Mouse (Mus musculus): ENCODE measurements around the gene Cfap36.

The Cfap36 gene

DNA sequence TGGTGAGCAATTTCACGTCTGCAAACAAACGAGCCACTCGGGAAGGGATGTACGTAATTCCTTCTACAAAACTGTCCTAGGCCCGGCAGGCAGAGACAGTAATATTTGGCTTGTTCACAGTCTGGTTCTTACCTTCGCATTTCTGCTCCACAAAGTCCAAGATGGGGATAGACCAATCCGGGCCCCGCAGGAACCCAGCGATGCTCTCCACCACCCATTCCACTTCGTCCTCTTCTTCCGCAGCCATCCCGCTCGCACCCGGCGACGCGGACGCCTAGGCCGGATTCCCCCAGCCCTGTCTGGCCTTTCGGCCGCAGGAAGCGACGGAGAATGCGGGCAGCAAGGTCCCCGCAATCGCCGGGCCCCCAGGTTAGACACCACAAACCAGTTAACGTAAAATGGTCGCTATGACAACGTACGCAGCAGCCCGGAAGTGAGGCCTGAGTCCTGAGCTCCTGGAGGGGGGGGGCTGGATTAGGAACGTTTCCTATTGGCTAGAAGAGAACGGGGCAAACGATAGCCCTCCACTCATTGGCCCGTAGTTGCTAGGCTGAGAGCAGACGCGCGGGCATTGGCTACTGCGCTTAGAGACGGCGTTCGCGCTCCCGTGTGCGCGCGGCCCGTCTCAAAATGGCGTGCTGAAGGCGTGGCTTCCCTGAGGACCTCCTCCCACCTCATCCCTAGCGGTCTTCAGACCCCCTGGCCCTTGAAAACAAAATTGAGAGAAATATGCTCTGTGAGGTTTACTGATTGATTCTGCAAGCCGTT is at the start of gene Cfap36:
TSS of gene Cfap36 (minus strand) at position 527 of the 768 bp plus-strand sequence.
- DNase-seq (ENCODE audit: low read depth, low spot score): peak; percentile 96

DNA sequence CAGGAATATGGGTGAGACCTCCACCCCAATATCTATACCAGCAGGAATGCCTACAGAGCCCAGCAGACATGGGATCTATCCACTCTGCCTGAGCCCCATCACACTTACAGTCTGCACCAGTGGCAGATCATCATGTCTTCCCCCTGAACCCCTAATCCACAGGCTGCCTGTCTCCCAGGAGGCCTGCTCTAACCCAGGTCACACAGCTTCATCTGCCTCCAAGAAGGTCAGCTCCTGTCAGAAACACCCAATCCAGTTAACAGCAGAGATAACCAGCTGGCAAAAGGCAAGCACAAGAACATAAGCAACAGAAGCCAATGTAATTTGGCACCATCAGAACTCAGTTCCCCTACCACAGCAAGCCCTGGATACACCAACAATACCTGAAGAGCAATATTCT is 40.1 kb upstream of the Cfap36 start:
- DNase-seq (ENCODE audit: low read depth, low spot score): no peak

DNA sequence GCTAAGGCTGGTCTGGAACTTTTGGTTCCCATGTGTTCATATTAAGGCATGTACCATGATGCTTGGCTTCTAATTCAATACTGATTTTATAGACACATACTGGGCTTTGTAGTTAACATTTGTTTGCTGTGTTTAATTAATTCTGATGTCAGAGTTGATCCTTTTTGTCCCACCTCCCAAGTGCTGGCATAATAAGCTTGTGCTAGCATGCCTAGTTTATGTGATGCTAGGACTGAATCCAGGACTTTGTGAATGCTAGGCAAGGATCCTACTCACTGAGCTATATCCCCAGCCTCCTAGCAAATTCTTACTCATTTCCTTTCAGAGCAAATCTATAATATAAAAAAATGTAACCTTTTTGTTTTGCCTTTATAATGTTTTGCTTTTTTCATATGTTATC is 38.8 kb upstream of the Cfap36 start:
- DNase-seq (ENCODE audit: low read depth, low spot score): no peak

DNA sequence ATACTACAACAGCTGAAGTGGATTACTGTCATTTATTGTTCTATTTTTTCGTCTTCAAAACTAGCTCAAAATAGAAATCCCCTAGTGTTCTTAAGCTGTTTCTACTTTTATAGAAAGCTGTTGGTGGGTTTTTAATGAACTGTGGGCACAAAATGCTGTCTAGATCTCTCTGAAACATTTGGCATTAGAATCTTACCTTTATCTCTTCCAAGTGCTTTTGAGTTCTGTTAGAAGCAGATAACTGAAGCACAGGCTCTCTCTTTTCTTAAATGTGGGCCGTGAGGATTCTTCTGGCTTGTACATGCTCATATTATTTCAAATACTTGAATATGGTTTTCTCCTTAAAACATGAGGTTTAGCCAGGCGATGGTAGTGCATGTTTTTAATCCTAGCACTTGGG is 27.5 kb upstream of the Cfap36 start:
- DNase-seq (ENCODE audit: low read depth, low spot score): no peak

DNA sequence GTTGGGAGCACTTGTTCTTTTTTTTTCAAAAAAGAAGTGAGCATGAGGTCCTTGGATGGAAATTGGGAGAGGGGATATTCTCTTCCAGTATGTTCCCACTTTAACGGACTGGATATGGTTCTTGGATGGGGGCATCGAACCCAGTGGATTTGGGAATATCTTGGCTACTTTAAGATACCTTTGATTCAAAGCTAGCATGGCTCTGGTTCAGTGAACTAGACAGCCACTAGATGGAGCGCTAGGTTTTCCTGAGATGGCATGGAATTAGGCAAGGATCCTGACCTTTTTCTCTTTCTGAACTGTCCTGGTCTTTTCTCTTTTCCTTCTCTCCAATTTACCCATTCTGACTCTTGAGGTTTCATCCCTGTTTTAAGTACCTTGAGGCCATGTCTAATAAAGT is 20.6 kb upstream of the Cfap36 start:
- peak; percentile 20 for DNase-seq (ENCODE audit: low read depth, low spot score)

DNA sequence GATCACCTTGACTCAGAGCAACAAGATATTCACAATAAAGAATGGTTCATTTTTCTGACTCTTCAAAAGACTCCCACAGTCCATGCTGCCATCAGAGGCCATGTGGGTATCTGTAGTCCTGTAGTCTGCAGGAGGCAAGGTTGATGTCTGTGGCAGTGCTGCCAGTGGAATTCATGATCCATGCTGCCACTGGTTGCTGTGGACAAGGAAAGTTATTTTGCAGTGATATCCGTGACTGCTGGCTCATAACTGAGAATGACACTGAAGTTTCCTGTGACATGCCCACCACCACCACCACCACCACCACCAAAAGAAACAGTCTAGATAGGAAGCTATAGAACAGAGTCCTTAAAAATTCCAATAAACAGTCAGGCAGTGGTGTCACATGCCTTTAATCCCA is 7.4 kb upstream of the Cfap36 start:
- no peak for DNase-seq (ENCODE audit: low read depth, low spot score)

DNA sequence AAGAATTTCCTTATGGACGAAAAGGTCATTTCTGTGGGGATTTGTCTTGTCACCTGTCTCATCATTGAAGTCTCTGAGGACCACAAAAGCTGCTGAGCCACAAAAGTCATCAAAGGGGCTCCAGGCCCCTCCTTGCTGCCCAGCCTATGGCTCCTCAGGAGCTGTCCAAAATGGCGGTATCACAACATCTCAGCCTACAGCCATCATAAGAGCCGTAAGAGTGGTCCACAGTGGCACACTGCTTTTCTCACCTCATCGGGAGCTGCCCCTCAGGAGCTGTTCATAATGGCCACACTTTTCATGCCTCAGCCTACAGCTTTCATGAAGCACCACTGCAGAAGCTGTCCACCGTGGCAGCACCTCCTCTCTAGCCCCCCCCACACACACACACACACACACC is 1.2 kb upstream of the Cfap36 start:
- no peak for DNase-seq (ENCODE audit: low read depth, low spot score)

DNA sequence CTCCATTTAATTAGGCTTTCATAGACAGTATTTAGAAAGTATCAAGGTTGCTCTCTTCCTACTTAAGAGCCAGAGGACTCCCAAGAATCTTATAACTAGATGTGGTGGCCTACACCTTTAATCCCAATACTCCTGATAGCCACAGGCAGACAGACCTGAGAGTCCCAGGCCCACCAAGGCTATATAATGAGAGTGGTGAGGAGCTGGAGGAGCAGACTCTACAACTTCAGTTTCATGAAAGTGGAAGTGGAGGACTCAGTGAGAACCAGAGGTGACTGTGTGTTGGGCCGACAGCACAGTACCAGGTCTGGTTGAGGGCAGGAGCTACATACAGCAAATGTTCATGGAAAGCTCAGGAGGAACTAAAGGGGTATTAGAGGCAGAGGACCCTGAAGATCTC is 516 bp upstream of the Cfap36 start:
- peak; percentile 15 for DNase-seq (ENCODE audit: low read depth, low spot score)

DNA sequence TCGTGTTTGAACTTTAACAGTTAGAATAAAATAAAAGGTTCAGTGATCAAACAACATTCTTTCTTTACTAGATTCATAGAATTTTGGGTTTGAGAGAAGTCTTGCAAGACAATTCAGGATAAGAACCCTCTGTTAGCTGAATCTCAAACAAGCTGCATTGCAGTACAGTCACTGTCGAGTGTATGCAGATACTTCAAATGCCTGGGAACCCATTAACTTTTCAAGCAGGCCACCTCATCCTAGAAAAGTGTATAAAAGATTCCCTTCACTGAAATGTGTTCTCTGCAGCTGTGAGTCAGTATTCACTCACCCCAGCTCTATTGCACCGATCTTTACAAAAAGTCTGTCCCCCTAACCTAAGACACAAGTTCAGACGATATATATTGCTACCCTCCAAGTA is 1.2 kb downstream of the Cfap36 start:
- DNase-seq (ENCODE audit: low read depth, low spot score): no peak

DNA sequence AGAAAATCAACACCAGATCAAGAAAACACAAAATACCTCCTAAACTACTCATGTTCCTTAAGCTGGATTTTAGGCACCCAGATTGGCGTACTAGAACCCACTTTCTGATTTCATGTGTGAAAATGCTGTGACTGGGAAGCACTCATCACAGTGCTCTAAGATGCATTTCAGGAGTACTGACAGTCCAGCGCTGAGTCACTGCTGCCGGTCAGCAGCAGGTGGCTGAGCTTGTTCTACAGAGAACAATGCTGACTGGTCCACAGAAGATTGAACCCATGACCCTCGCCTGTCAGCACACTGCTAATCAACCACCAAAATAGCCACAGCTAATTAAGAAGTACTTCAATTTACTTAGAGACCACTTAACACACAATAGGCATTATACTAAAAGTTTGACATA is 5.2 kb downstream of the Cfap36 start:
- no peak for DNase-seq (ENCODE audit: low read depth, low spot score)

DNA sequence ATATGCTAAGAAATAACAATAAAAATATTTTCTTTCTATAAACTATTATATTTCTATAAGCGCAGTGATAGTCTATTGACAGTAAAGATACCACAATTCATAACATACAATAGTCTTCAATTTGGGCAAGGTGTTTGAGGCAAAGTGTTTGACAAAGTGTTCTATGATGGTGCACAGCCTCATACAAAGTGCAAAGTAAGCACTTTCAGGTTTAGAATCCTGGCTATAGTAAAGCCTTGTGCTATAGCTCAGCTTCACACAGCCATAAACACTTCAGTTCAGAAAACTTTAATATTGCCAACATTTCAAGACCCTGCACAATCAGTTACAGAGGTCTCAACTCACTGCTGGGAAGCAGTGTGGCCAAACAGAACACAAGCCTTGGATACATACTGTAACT is 7.9 kb downstream of the Cfap36 start:
- no peak for DNase-seq (ENCODE audit: low read depth, low spot score)

DNA sequence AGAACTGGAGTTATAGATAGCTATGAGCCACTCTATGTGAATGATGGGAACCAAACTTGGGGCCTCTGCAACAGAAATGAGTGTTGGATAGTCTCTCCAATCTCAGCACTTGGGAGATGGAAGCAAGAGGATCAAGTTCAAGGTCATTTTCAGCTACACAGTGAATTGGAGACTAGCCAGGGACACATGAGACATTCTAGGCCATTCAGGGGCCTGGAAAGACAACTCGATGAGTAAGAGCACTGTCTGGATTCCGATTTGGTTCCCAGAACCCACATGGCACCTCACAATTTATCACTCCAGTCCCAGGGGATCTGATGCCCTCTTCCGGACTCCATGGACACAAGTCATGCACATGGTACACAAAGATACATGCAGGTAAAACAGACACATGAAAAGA is 8.7 kb downstream of the Cfap36 start:
- DNase-seq (ENCODE audit: low read depth, low spot score): no peak

DNA sequence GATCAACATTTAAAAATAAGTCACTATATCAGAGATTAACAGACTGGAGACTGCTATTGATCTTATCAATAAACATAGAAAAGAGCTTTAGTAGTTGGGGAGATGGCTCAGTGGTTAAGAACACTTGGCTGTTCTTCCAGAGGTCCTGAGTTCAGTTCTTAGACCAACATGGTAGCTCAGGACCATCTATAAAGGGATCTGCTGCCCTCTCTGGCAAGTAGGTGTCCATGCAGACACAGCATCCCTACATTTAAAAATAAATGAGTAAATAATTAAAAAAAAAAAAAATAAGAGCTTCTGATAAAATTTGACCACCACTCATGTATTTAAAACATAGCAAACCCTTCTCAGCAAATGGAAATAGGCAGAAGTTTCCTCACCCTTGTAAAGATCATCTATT is 9.2 kb downstream of the Cfap36 start:
- no peak for DNase-seq (ENCODE audit: low read depth, low spot score)

DNA sequence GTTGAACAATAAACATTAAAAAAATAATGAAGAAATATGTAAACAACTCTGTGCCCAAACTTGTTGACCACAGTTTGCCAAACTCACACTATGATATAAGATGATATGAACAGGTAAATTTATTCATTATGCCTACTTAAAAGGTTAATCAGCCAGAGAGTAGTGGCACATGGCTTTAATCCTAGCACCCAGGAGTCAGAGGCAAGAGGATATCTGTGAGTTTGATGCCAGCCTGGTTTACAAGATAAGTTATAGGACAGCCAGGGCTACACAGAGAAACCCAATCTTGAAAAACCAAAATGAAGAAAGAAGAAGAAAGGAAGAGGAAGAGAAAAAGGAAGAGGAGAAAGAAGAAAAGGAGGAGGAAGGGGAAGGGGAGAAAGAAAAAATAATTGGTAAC is 9.8 kb downstream of the Cfap36 start:
- no peak for DNase-seq (ENCODE audit: low read depth, low spot score)

DNA sequence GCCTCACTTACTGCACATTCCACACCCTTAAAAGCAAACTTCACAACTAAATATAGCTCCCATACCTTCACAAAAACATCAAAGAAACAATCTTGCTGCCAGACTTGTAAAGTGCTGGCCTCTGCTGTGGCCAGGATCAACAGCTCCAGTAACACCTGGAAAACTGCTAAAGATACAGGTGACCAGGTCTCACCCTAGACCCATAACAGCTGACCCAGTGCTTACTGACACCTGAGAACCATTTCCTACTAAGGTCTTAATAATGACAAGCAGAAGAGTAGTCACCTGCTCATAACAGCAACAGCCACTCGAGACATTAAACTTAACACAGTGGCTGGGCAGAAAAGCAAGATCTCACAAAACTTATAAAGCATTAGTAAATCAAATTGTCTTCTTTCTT is 13.6 kb downstream of the Cfap36 start:
- no peak for DNase-seq (ENCODE audit: low read depth, low spot score)

DNA sequence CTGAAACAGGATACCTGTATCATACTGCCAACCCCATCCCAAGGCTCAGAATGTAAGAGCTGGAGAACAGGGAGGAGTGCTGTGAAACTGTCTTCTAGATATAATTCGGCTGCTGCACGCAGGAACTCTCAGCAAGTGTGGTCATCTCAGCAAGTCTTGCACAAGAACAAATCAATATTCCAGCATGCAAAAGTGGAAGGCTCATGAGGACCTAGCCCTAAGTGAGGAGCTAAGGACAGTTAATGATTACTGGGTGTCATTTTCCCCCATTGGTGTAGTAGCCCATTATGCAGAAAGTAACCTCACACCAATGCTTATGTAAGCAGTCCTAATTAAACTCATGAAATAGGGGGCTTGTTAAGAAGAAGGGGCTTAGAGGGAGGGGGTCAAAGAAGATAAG is 18.3 kb downstream of the Cfap36 start:
- no peak for DNase-seq (ENCODE audit: low read depth, low spot score)

DNA sequence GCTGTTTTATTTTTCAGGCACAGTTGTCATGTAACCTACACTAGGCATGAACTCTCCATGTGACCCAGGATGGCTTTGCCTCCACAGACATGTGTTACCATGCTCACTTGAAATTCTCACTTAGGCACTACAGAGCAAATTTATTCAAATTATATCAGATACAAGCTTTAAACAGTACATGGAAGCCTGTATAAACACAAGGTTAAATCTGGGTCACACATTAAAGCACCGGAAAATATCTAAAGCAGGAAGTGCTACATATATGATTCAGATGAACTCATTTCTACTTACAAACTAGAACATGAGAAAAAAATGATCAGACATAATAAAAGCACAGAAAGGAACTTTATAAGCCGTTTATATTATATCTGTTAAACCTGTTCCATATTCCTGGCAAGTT is 22.5 kb downstream of the Cfap36 start:
- no peak for DNase-seq (ENCODE audit: low read depth, low spot score)

DNA sequence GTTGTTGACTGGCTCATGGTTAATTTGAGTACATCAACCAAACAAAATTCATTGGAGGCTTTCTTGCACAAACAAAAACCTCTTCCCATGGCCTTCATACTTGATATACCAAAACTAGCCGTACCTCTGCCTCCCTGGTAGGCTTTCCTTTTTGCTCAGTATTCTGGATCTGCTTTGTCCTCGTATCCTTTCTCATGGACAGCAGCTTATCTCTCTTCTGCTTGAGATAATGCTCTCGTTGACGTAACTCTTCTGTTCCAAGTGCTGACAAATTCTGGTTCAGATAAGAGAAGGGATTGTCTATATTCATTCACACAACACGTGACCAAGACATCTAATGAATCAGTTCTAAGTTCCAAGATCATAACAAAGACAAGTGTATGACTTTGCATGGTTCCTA is 24.9 kb downstream of the Cfap36 start:
- no peak for DNase-seq (ENCODE audit: low read depth, low spot score)

DNA sequence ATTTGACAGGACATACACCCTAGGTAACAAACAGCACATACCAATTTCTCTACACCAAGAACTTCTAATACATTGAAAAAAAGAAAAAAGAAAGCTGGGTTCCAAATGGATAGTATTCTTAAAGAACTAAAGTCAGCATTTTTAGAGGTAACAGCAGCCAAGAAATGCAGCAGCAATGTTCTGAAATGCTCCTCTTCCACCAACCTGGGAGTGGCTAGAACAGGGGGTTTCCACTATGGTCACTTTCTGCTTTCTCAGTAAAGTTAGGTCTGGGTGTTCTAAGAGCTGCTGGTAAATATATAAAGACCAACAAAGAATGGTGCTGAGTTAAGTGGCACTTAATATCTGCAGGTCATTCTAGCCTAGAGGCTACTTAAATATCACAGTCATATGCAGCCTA is 28.2 kb downstream of the Cfap36 start:
- DNase-seq (ENCODE audit: low read depth, low spot score): no peak

DNA sequence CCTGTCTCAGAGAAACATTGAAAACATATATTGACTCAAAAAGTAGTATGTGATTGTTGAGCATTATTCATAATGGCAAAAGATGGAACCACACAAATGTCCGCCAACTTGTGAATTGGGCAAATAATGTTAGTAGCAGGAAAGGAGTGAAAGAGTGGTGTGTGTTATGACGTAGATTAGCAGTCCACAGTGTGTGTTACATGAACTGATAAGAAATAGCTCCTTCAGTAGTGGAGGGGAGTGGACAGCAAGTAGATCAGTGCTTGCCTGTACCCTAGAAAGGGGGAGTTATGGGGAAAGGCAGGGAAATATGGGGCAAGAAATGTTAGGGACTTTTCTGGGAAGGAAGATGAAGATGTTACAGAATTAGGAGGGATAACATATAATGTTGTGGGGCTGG is 31.0 kb downstream of the Cfap36 start:
- no peak for DNase-seq (ENCODE audit: low read depth, low spot score)

DNA sequence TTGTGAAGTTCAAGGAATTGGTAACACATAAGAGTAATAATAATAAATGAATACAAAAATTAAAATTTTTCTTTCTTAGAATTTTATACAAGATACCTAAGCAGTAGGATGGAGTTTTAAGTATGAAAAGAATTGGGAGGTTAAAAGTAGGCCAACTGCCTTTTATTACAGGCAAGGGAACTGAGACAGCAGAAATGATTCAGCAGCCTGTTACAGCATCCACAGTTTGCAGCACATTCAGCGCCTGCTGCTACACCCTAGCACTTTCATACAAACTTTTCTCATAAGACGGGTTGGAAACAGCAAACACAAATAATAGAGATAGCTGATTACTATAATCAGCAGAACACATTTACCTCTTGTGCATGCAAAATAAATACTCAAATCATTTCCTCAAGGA is 37.4 kb downstream of the Cfap36 start:
- no peak for DNase-seq (ENCODE audit: low read depth, low spot score)

DNA sequence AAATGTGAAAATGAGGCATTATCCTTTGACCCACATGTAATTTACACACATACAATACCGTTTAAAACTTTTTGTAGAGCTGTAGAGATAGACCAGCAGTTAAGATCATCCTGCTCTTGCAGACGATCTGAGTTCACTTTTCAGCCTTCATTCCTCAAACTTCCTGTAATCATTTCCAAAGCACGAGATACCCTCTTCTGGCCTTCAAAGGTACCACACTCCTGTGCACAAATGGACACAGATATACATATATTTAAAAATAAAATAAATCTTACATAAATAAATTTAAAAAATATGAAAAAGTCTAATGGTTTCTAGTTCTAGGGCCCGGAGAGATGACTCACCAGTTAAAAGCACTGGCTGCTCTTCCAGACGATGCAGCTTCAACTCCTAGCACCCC is 43.6 kb downstream of the Cfap36 start:
- DNase-seq (ENCODE audit: low read depth, low spot score): peak; percentile 12

DNA sequence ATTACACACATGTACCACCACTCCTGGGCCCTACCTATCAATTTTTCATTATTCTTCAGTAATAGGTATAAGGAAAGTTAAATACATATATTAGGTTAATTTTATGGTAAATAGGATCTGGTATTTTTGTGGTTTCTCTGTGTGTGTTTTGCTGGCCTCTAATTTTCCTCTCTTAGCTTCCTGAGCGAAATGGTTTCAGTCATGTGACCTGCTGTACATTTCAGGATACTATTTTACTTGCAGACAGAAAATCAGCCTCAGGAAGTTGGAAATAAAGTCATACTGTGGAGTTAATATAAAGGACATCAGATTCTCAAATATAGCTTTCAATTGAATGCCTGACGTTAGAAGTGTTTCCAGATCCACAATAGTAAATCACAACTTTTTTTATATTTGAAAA is 58.2 kb downstream of the Cfap36 start:
- DNase-seq (ENCODE audit: low read depth, low spot score): no peak

DNA sequence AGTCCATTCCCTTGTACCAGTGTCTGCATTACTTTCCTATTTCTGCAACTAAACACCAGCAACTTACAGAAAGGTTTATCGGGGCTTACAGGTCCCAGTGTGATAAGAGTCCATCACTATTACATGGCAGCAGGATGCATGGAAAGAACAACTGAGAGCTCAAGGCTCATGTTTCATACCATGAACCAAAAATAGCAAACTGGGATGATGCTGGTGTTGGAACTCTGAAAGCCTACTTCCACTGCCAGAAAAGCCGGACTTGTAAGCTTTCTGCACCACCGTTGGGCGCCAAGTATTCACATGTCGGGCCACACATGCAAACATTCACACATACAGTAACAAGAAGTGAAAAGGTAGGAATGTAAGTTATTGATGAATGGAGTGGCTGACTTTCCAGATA is 65.5 kb downstream of the Cfap36 start:
- no peak for DNase-seq (ENCODE audit: low read depth, low spot score)
